Mouse (Mus musculus): ENCODE data around the gene Cdk20.

GRCm38 (mm10) chr13:64399906-64400305, 32.2 kb upstream of the Cdk20 start:
- TF ChIP-seq CTCF (IDR thresholded peaks at IDR 0.05; ENCODE audit: low read depth, low read length) (no peak), POLR2A (IDR thresholded peaks at IDR 0.05; ENCODE audit: extremely low read depth, insufficient read depth, low read length) (no peak)

Data from liver, adult 2 months (tissue).